Mouse (Mus musculus) kidney, adult 11 months (tissue): ENCODE measurements at regions not wholly inside any gene's neighbourhood (a gene's known extent, or its start where the extent isn't known, plus 50 kb on each side); places are given as distances from the start of the nearest gene placed in this dataset.

Experiments used
- DNase-seq: peaks from one replicate; pipeline ENCODE4 v3.0.0; 2022

DNA sequence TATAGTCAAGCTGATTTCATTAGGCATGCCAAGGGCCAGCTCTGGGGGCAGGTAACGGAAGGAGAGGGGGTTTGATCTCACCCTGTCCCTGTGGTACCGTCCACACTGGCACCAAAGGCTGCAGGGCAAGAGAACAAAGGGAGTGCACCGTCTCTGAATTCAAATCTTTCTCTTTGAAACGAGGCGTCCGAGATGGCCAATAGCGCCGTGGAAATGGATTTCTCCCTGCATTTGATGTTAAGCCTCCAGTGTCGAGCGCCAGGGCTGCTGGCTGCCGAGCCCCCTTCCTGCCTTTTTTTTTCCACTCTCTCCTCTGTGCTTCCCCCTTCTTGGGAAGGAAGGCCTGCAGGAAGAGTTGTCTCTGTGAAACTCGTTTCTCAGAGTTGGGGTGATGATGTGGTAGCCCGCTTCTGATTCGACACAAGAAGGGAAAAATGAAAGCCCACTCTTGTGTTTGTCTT is 235.5 kb downstream of the 3110018I06Rik start:
- DNase-seq = no peak

DNA sequence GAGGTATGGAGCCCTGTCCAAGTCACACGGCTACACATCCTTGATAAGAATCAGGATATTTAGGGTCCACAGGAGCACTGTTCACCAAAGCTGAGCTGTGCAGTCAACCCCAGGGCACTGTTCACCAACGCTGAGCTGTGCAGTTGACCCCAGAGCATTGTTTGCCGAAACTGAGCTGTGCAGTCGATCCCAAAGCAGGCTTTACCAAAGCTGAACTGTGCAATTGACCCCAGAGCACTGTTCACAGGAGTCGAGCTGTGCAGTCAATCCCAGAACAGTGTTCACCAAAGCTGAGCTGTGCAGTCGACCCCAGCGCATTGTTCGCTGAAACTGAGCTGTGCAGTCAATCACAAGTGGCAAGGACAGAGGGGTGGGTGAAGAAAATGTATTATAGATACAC is 236.0 kb downstream of the 3110018I06Rik start:
- no peak for DNase-seq

GRCm38 (mm10) chr12:107728865-107729264 is 240.4 kb downstream of the 3110018I06Rik start:
- no peak for DNase-seq

DNA sequence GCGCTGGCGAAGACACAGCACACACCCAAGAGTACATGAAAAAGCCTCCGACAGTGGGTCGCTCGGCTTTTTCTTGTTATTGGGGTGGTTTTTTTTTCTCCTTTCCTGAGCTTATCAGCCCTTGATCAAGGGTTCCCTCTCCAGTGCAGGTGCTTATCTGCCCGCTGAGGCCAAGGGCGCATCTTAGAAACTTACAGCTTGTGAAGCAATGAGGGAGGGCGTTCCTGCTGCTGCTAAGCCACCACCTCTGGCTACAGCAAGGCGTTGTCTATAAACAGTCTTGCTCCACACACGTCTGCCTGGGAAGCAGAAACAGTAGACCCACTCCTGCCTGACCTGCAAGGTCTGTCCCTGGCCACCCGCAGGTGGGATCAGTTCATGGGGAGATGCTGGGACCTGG is 240.9 kb downstream of the 3110018I06Rik start:
- DNase-seq = no peak

DNA sequence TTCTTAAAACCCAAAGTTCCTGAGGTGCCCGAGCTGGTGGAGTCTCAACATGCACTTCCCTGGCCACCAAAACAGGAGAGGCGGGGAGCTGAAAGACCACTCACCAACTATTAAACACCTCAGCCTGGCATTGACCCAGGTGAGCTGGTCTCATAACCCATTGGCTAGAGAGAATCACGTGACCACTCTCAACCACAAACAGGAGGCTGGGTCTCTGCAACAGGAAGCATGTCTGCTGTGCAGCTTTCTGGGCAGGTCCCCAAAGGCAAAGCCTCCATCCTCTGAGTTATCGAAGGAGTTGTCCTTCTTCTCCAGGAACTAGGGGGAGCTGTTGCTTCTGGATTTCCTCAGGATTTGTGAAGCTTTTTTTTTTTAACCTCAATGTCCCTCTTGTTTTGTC is 242.5 kb downstream of the 3110018I06Rik start:
- no peak for DNase-seq

DNA sequence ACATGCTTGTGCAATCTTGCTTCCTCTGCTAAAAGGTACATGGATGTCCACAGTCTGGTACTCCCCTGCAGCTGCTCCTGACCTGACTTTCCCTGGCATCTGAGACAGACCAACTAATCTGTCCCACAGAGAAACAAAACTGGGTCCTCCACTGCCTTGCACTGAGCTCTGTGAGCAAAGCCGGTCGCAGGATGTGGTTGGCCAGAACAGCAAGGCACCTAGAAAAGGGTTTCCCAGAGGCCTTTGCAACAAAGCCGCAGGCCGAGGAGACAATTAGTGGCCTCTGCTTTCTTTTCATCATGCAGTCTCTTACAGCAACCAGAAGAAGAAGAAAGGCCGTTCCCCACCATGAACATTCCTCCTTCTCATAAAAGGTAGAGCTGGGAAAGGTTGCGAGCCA is 246.1 kb downstream of the 3110018I06Rik start:
- no peak for DNase-seq

- no peak for DNase-seq
Measured at GRCm38 (mm10) chr12:107742641-107743040, 254.2 kb downstream of the 3110018I06Rik start.

DNA sequence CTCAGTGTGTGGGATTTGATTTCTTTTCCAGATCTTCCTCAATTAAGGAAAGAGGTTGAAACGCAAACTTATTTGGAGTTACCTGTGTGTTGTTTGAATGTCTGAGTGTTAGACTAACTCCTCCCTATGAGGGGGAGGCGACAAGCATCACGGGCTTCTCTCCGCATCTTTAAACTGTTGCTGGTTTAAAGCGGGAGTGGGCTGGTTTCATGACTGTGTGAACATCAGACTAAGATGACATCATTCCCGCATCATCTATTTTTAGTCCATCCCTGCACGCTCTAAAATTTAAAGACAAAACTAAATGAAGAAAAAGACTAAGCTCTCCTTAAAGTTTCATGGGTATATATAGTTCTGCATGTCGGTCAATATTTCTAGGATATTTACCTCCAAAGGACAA is 256.4 kb downstream of the 3110018I06Rik start:
- no peak for DNase-seq

DNA sequence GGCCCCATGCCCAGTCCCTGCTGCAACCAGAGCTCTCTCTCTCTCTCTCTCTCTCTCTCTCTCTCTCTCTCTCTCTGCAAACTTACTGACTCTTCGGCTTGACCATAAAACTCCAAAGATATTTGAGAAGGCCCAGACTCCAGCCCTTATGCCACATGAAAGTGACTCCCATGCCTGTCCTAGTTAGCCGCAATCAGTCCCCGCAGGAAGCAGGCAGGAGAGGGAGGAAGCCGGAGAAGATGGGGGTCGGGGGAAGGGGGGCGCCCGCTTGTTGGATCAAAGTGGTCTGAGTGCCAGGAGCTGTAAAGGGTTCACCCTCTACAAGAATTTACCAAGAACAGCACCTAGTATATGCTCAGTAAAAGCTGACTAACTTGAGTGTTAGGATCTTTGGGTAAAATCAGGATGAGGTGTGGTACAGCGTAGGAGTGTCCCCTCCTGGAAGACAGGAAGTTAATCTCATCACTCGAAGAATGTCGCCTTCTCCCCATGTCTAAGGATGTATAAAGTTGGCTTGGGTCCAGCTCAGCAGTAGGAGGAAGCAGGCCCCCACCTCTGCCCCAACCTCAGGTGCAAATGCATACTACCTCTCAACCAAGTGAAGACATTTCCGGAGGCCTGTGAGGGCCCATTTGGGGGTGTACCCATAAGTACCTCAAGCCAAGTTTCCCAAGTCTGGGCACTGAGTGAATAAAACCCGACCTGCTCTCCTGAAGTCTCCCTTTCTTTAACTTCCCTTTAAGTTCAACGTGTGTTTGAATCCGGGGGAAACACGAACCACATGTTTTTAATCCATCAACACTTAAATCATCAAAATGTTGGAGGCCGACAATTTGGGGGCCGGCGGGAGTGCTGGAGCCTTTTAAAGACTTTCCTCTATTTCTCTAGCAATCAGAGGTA is 254.7 kb downstream of the Bcl11b start:
- no peak for DNase-seq

- no peak for DNase-seq
Measured at GRCm38 (mm10) chr12:107749381-107750085, 253.9 kb downstream of the Bcl11b start.

DNA sequence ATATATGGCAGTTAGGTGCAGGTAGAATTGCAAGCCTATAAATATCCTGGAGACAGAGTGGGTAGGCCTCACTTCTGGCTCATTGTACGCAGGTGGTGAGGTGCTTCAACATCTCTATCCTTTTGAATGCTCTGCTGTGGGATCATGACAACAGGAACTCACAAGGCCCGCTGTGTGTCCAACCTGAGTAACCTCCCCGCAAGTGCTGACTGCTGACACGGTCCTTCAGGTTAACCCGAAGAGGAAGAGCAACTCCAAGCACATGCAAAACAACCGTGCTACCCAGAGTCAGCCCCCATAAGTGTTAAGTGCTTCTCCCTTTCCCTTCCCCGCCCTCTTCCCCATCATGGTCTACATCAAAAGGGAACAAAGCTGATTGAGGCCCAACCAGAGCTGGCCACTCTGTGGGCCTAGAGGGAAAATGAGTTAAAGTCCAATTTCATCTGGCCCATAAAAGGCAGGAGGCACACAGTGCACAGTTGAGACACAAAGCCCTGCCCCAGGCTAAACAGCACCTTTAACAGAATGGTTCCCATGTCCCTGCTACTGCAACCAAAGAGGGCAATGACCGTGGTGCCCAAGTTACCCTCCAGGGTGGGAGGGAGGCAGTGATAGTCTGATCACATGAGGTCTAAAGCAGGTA is 253.0 kb downstream of the Bcl11b start:
- no peak for DNase-seq

GRCm38 (mm10) chr12:107752126-107752525 is 251.3 kb downstream of the Bcl11b start:
- no peak for DNase-seq

DNA sequence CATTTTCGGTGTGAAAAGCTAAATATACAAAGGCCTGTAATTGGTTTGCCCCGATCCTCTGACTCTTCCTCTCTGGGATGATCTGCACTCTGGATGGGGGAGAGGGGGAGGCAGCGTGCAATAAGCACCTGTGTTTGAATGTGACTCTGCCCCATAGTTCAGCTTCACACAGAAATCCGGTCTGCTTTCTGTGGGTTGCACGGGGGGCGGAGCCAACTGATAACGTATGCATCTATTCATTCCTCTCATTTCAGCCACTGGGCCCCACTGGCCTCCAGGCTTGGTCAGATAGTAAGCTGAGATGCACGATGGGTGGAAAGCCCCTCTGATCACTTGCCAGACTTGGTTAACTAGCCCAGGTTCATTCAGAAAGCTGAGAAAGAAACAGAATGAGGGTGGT is 250.8 kb downstream of the Bcl11b start:
- DNase-seq = no peak

- DNase-seq = no peak
Measured at GRCm38 (mm10) chr12:107753022-107753421, 250.4 kb downstream of the Bcl11b start.

GRCm38 (mm10) chr12:107753536-107753935 is 249.9 kb downstream of the Bcl11b start:
- no peak for DNase-seq

GRCm38 (mm10) chr12:107754885-107755284 is 248.5 kb downstream of the Bcl11b start:
- DNase-seq = no peak

GRCm38 (mm10) chr12:107755820-107756517 is 247.4 kb downstream of the Bcl11b start:
- DNase-seq = no peak

DNA sequence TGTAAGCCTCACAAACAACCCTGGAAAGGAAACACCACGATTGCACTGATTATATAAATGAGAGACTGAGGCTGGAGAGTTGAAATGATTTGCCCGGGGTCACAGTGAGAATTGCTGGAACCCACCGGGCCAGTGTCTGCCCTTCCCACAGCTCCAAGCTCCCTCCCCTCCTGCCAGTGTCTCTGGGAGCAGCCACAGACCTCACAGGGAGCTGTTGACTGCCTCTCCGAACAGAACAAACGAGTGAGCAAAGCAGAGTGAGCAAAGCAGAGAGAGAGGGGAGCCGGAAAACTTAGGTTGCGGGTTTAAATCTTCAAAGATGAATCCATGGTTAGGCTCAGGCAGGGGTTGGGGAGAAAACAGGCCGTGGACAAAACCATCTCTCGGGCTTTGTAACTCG is 246.2 kb downstream of the Bcl11b start:
- DNase-seq = no peak

DNA sequence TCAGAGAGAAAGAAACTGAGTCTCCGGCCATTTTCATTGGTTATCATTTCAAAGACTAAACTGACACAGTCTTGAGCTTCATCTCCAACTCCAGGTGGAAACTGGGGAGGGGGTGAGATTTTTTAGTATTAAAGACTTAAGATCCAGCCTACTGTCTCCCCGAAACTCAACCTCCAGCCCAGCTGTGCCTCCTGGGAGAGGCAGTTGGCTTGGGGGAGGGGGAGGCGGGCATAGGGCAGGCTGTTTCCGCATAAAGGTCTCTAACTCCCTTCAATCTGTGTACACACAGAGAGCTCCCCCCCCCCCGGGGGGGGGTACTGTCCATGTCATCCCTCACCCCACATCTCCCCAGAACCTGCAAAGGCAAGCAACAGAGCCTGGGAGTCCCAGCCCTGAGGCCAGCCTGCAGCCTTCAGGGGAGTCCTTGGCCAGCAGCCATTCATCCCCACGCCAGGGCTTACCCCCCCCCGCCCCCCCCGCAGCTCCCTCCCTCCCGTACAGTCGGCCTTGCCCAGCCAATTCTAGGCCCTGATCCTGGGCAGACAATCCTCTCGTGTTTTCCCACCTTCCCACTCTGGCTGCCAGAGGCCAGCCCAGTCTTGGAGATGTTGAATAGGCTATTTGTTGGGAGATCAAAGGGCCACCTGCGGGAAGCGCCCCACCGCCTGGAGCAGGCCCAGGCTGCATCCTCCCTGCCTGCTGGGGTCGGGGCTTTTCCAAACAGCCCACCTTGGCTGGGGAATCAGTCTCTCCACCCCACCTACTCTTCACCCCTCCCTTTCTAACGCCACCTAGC is 245.2 kb downstream of the Bcl11b start:
- no peak for DNase-seq

GRCm38 (mm10) chr12:107759291-107759690 is 244.1 kb downstream of the Bcl11b start:
- DNase-seq = no peak

GRCm38 (mm10) chr12:107759911-107760310 is 243.5 kb downstream of the Bcl11b start:
- no peak for DNase-seq

- DNase-seq = no peak
Measured at GRCm38 (mm10) chr12:107762140-107762539, 241.3 kb downstream of the Bcl11b start.
